In genomic region chr17:85935268-85935667, GRCm38 (mm10) we compare ENCODE assay signal across 33 mouse cellular contexts.
DNase-seq lines count a peak whose midpoint lies in the region; ATAC-seq lines count a peak whose summit lies in the region.
"Had no signal": no experiment of that assay in that cellular context is flagged by ENCODE, and none has a peak within 500 bp of the region (broad histone marks: within the 10 kb centered on the region; RNA-seq: fewer than 3 reads in every experiment).

No protein-coding gene starts in this region.

- H3K27me3 ChIP-seq in neural tube, embryonic 14.5 days (ENCODE audit: control insufficient read depth, insufficient read depth, low read length), result no peaks in the 10 kb centered on the region
- H3K27me3 ChIP-seq in limb, embryonic 13.5 days, result peaks cover 27% of the 10 kb centered on the region
- H3K27me3 ChIP-seq: forebrain, embryonic 12.5 days; heart, embryonic 15.5 days; liver, embryonic 13.5 days; neural tube, embryonic 12.5 days had no signal

- DNase-seq in embryo, embryonic 11 days, result peak; percentile 44
- no peak for DNase-seq in embryo, embryonic 9.5 days (ENCODE audit: extremely low spot score)
- DNase-seq in neural tube, embryonic 10.5 days (ENCODE audit: extremely low spot score, low spot score), result no peak
- no peak for DNase-seq in urinary bladder, postnatal 25 days (ENCODE audit: low spot score)
- no peak for DNase-seq in retina, postnatal 1 day
- DNase-seq: adrenal gland, adult 8-10 months; cerebellum, adult 11 months; cerebellum, postnatal 10 days; gastrocnemius, postnatal 25 days; heart, adult 11 months; kidney, adult 8-10 months; kidney, postnatal 4 days; layer of hippocampus, postnatal 36 days; left cerebral cortex, postnatal 4 days; liver, embryonic 13.5 days; lung, adult 18-20 months; lung, postnatal 10 days; right cerebral cortex, postnatal 25 days; thymus, postnatal 14 days had no signal

- H3K36me3 ChIP-seq in neural tube, embryonic 14.5 days (ENCODE audit: control insufficient read depth, insufficient read depth, low read length), result no peaks in the 10 kb centered on the region
- no peaks in the 10 kb centered on the region; the same call in 1 of the 2 replicates for H3K36me3 ChIP-seq in limb, embryonic 13.5 days
- H3K36me3 ChIP-seq: embryonic facial prominence, embryonic 13.5 days; forebrain, embryonic 12.5 days; G1E; heart, embryonic 10.5 days; heart, embryonic 15.5 days; hindbrain, embryonic 12.5 days; liver, embryonic 13.5 days; neural tube, embryonic 12.5 days had no signal

- H3K4me1 ChIP-seq in neural tube, embryonic 14.5 days (ENCODE audit: control insufficient read depth, insufficient read depth, low read length), result 0 out of 2 replicates have a peak, but pooled peaks cover 6% of the 10 kb centered on the region
- peaks cover 72% of the 10 kb centered on the region for H3K4me1 ChIP-seq in limb, embryonic 13.5 days
- H3K4me1 ChIP-seq: heart, embryonic 15.5 days; liver, embryonic 13.5 days had no signal

- WGBS in neural tube, embryonic 14.5 days, result 19% methylated on average over 10 of the region's 10 CpGs
- 20% methylated on average over 10 of the region's 10 CpGs for WGBS in limb, embryonic 13.5 days

- peak overlapping the region; percentile 40; the same call in 1 of the 2 replicates for H3K27ac ChIP-seq in neural tube, embryonic 14.5 days (ENCODE audit: low read depth, low read length)
- peak overlapping the region; percentile 74 for H3K27ac ChIP-seq in limb, embryonic 13.5 days
- H3K27ac ChIP-seq: embryonic facial prominence, embryonic 13.5 days; forebrain, embryonic 12.5 days; heart, embryonic 10.5 days; heart, embryonic 15.5 days; hindbrain, embryonic 12.5 days; kidney, postnatal 0 days; liver, embryonic 13.5 days; macrophage; neural tube, embryonic 12.5 days had no signal

- no peak overlapping the region for H3K4me3 ChIP-seq in neural tube, embryonic 14.5 days (ENCODE audit: low read depth, low read length)
- H3K4me3 ChIP-seq in limb, embryonic 13.5 days, result no peak overlapping the region
- H3K4me3 ChIP-seq: embryonic facial prominence, embryonic 13.5 days; erythroblast, embryonic 14.5 days; forebrain, embryonic 12.5 days; heart, embryonic 10.5 days; heart, embryonic 15.5 days; hindbrain, embryonic 12.5 days; liver, embryonic 13.5 days; neural tube, embryonic 12.5 days had no signal

- no peak overlapping the region for H3K4me2 ChIP-seq in neural tube, embryonic 14.5 days (ENCODE audit: low read depth, low read length)
- H3K4me2 ChIP-seq in limb, embryonic 13.5 days (replicated peaks), result no peak overlapping the region
- H3K4me2 ChIP-seq: embryonic facial prominence, embryonic 13.5 days; forebrain, embryonic 12.5 days; heart, embryonic 15.5 days; hindbrain, embryonic 12.5 days; liver, embryonic 13.5 days; neural tube, embryonic 12.5 days had no signal

- no peak overlapping the region for H3K9ac ChIP-seq in neural tube, embryonic 14.5 days (replicated peaks; ENCODE audit: low read depth, low read length)
- H3K9ac ChIP-seq in limb, embryonic 13.5 days, result no peak overlapping the region
- H3K9ac ChIP-seq: embryonic facial prominence, embryonic 13.5 days; forebrain, embryonic 12.5 days; heart, embryonic 15.5 days; hindbrain, embryonic 12.5 days; liver, embryonic 13.5 days; neural tube, embryonic 12.5 days had no signal

- peak; percentile 75; the same call in 1 of the 2 replicates for ATAC-seq in neural tube, embryonic 14.5 days (ENCODE audit: low read depth)
- ATAC-seq in limb, embryonic 13.5 days (ENCODE audit: low FRiP score, low read depth), result no peak
- ATAC-seq: intestine, embryonic 16.5 days; midbrain, embryonic 16.5 days had no signal

- no peaks in the 10 kb centered on the region for H3K9me3 ChIP-seq in neural tube, embryonic 14.5 days (ENCODE audit: control insufficient read depth, low read length)
- peaks cover 5% of the 10 kb centered on the region for H3K9me3 ChIP-seq in limb, embryonic 13.5 days
- H3K9me3 ChIP-seq: forebrain, embryonic 12.5 days; heart, embryonic 10.5 days; heart, embryonic 15.5 days; hindbrain, embryonic 12.5 days; liver, embryonic 13.5 days; neural tube, embryonic 12.5 days had no signal
